Comparison of ENCODE assay signal across 14 mouse cellular contexts in the genomic region with DNA sequence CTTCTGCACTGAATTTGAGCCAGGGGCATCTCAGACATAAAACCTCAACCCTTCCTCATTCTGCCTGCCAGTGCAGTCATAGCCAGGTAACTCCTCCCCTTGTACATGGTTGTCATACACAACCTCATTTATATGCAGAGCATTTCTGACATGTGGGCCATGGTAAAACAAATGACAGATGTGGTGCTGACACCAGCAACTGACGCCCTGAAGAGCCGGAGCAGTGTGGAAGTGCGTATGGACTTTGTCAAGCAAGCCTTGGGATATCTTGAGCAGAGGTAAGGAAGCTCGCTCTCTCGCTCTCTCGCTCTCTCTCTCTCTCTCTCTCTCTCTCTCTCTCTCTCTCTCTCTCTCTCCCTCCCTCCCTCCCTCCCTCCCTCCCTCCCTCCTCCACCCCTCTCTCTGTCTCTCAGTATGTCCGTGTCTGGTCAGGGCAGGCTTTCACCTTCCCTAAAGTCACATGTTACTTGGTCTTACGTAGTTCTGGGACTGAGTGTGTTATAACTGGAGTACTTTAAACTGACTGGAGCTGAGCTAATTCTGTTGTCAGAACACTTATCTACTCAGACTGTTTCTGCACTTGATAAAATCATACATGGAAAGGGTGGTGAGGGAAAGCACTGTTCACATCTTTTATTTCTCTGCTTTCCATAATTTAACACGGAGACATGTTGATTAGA. TPM values are rescaled to one million over a fixed set of nuclear protein-coding genes. Genes with fewer than 3 reads are reported as not detected.
A peak's percentile ranks its signal among the peaks of the same experiment; 100 is the strongest.
DNase-seq lines count a peak whose midpoint lies in the region; ATAC-seq and TF ChIP-seq lines count a peak whose summit lies in the region.
"Had no signal": no experiment of that assay in that cellular context is flagged by ENCODE, and none has a peak within 500 bp of the region (broad histone marks: within the 10 kb centered on the region; RNA-seq: fewer than 3 reads in every experiment).

No protein-coding gene starts in this region.

- ATAC-seq in heart, embryonic 11.5 days (replicated peaks; ENCODE audit: insufficient number of reproducible peaks, low FRiP score, low TSS enrichment): peak; percentile 78
- no peak for ATAC-seq in neural tube, embryonic 13.5 days (ENCODE audit: low read depth)

- WGBS in heart, embryonic 11.5 days (ENCODE audit: insufficient replicate concordance): 48% methylated on average over 9 of the region's 9 CpGs
- 65% methylated on average over 9 of the region's 9 CpGs for WGBS in kidney, adult 2 months
- 83% methylated on average over 9 of the region's 9 CpGs for WGBS in neural tube, embryonic 13.5 days

- H3K36me3 ChIP-seq in heart, embryonic 11.5 days (ENCODE audit: control insufficient read depth, insufficient read depth, low read length): no peaks in the 10 kb centered on the region
- no peaks in the 10 kb centered on the region for H3K36me3 ChIP-seq in kidney, adult 2 months (ENCODE audit: control insufficient read depth, insufficient read depth, low read length)
- peaks cover 27% of the 10 kb centered on the region for H3K36me3 ChIP-seq in neural tube, embryonic 13.5 days

- 0 out of 2 replicates have a peak overlapping the region, but pooled peaks have one; percentile 4 for H3K4me2 ChIP-seq in heart, embryonic 11.5 days
- H3K4me2 ChIP-seq in neural tube, embryonic 13.5 days: no peak overlapping the region

- no peak overlapping the region for H3K9ac ChIP-seq in heart, embryonic 11.5 days (ENCODE audit: low read depth, low read length)
- H3K9ac ChIP-seq in neural tube, embryonic 13.5 days: no peak overlapping the region

- no peaks in the 10 kb centered on the region for H3K9me3 ChIP-seq in heart, embryonic 11.5 days (replicated peaks; ENCODE audit: control insufficient read depth, low read length)
- H3K9me3 ChIP-seq in neural tube, embryonic 13.5 days: no peaks in the 10 kb centered on the region

- H3K4me3 ChIP-seq in heart, embryonic 11.5 days (ENCODE audit: low read depth, low read length): no peak overlapping the region
- H3K4me3 ChIP-seq in kidney, adult 2 months (ENCODE audit: insufficient read depth, low read depth, low read length): no peak overlapping the region
- H3K4me3 ChIP-seq in neural tube, embryonic 13.5 days: no peak overlapping the region

- no peak for TF ChIP-seq CTCF in kidney, adult 2 months (conservative IDR thresholded peaks at IDR 0.05; ENCODE audit: insufficient read depth, insufficient read length, low read depth, low read length)

- H3K27ac ChIP-seq in heart, embryonic 11.5 days (ENCODE audit: low read depth, low read length): peak overlapping the region; percentile 42; the same call in 1 of the 2 replicates
- peak overlapping the region; percentile 43; the same call in 1 of the 2 replicates for H3K27ac ChIP-seq in kidney, adult 2 months (ENCODE audit: insufficient read depth, low read depth, low read length)
- 0 out of 2 replicates have a peak overlapping the region, but pooled peaks have one; percentile 33 for H3K27ac ChIP-seq in neural tube, embryonic 13.5 days (replicated peaks)
- H3K27ac ChIP-seq: macrophage had no signal

- no peak for DNase-seq in heart, adult 18-20 months
- no peak for DNase-seq in kidney, adult 2 months
- DNase-seq in kidney, adult 9 months: no peak
- DNase-seq in neural tube, embryonic 10.5 days (ENCODE audit: extremely low spot score, low spot score): no peak
- DNase-seq in yolk sac, embryonic 10.5 days (ENCODE audit: low spot score): peak; percentile 25
- DNase-seq in layer of hippocampus, adult 9-10 months (ENCODE audit: low spot score): no peak
- DNase-seq: adrenal gland, adult 2 months; cerebellum, adult 8-10 months; gastrocnemius, postnatal 25 days; kidney, postnatal 4 days had no signal

- peaks cover 21% of the 10 kb centered on the region for H3K4me1 ChIP-seq in heart, embryonic 11.5 days (ENCODE audit: control insufficient read depth, insufficient read depth, low read length)
- H3K4me1 ChIP-seq in kidney, adult 2 months (ENCODE audit: control insufficient read depth, insufficient read depth, low read length): peaks cover 16% of the 10 kb centered on the region
- peaks cover 22% of the 10 kb centered on the region for H3K4me1 ChIP-seq in neural tube, embryonic 13.5 days (replicated peaks)

- TF ChIP-seq POLR2A in kidney, adult 2 months (IDR thresholded peaks at IDR 0.05; ENCODE audit: low read depth, low read length): no peak

- H3K27me3 ChIP-seq in heart, embryonic 11.5 days (ENCODE audit: control insufficient read depth, insufficient read depth, low read length): no peaks in the 10 kb centered on the region
- H3K27me3 ChIP-seq in kidney, adult 2 months (replicated peaks; ENCODE audit: control insufficient read depth, insufficient read depth, low read length): no peaks in the 10 kb centered on the region
- H3K27me3 ChIP-seq in neural tube, embryonic 13.5 days: no peaks in the 10 kb centered on the region

RNA-seq across cellular contexts. Expression of gene Slc12a3, which starts 32.5 kb away (rescaled TPM):
- 0.20 TPM in 1 of 2 replicates, not detected in the other for polyA plus RNA-seq in heart, embryonic 11.5 days (2014; fragmentation: Nextera tagmentation; extraction: Ambion mirVana)
- total RNA-seq in heart, adult 18-20 months (2021): under 1 TPM; 0.12 to 0.41 TPM
- 600 and 1,070 TPM in 2 replicates for polyA plus RNA-seq in kidney, adult 2 months (2012; rRNA removed)
- polyA plus RNA-seq in neural tube, embryonic 13.5 days (2015; fragmentation: Nextera tagmentation; extraction: Ambion mirVana): 0.06 and 0.23 TPM in 2 replicates
- total RNA-seq: gastrocnemius, postnatal 25 days; midbrain, postnatal 0 days had no signal
- polyA plus RNA-seq: adrenal gland, adult 2 months; macrophage had no signal

Comparison
In these comparisons a context has a peak if more than half of its experiments do, and no peak if none do; other contexts are left out.
1. RNA of gene Slc12a3, which starts 32.5 kb away (polyA plus RNA-seq): 600 to 1,070 TPM in kidney, adult 2 months; 0.20 TPM in heart, embryonic 11.5 days and 0.06 to 0.23 TPM in neural tube, embryonic 13.5 days; every median in the first group is over 100 times any median in the second.
2. Peak in every context shown above with its lines, with median percentiles within 50 percentile points of each other: H3K27ac ChIP-seq.